In the genomic region with DNA sequence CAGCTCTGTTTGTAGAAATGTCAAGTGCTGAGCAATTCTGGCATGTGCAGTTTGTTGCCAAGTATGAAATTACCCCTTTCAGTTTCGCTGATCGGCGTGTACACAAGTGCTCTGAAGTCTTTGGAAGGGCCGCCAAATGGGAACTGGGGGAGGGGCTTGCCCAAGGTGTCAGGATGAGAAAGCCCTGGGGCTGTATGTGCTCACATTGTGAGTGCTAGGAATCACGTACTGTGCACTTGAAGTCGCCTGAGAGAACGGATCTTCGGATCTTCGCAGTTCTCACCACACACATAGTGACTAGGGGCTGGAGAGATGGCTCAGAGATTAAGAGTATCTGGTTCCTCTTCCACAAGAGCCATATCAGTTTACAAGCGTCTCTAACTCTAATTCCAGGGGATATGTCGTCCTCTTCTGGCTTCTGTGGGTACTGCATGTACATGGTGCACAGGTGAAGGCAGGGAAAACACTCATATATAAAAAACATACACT, we compare ENCODE assay signal across 1 mouse cellular context.
A peak's percentile ranks its signal among the peaks of the same experiment; 100 is the strongest.
TF ChIP-seq lines count a peak whose summit lies in the region.

No protein-coding gene starts in this region.

TF ChIP-seq in MEL, 35 proteins besides CTCF, POLR2A, EP300 and RAD21 (continued from another document):
- TF ChIP-seq GATA1 (IDR thresholded peaks at IDR 0.05; ENCODE audit: low read depth, low read length) = peak; percentile 84
- TF ChIP-seq UBTF (IDR thresholded peaks at IDR 0.05; ENCODE audit: borderline replicate concordance, insufficient read depth, low read depth, low read length) = no peak
- TF ChIP-seq TBP (IDR thresholded peaks at IDR 0.05; ENCODE audit: low read depth, low read length) = 0 out of 2 replicates have a peak, but pooled peaks have one; percentile 30
- no peak for TF ChIP-seq MYC (IDR thresholded peaks at IDR 0.05; ENCODE audit: low read depth, low read length)
- TF ChIP-seq ZC3H11A (IDR thresholded peaks at IDR 0.05; ENCODE audit: low read depth, low read length) = peak; percentile 66
- peak; percentile 81 for TF ChIP-seq SMC3 (IDR thresholded peaks at IDR 0.05; ENCODE audit: low read depth, low read length)
- TF ChIP-seq ZMIZ1 (IDR thresholded peaks at IDR 0.05; ENCODE audit: low read depth, low read length) = no peak
- peak; percentile 45; the same call in 1 of the 2 replicates for TF ChIP-seq SIN3A (IDR thresholded peaks at IDR 0.05; ENCODE audit: low read length)
- TF ChIP-seq HCFC1 (IDR thresholded peaks at IDR 0.05; ENCODE audit: low read depth, low read length) = 0 out of 2 replicates have a peak, but pooled peaks have one; percentile 37
- TF ChIP-seq KAT2A (conservative IDR thresholded peaks at IDR 0.05; ENCODE audit: low read depth, low read length) = no peak
- no peak for TF ChIP-seq USF2 (IDR thresholded peaks at IDR 0.05; ENCODE audit: borderline replicate concordance in 1 of 2, insufficient read depth in 1 of 2, low read depth in 1 of 2, low read length in 2 of 2)
- no peak for TF ChIP-seq ZKSCAN1 (IDR thresholded peaks at IDR 0.05; ENCODE audit: low read depth, low read length)
